Mouse (Mus musculus) ES-E14 (cell line): ENCODE measurements around the gene Tmprss9.

Experiments
- CHD2 ChIP-seq: IDR thresholded peaks from 2 replicates; pipeline ENCODE4 v1.6.1; 2014; ENCODE audit warnings: mild to moderate bottlenecking, low read depth, low read length, inconsistent platforms
- HCFC1 ChIP-seq: IDR thresholded peaks from 2 replicates; pipeline ENCODE4 v1.6.1; 2012; ENCODE audit warnings: low read length, inconsistent platforms, borderline replicate concordance; ENCODE audit not compliant: insufficient read depth
- MAFK ChIP-seq: IDR thresholded peaks from 2 replicates; pipeline ENCODE4 v1.6.1; 2014; ENCODE audit warnings: mild to moderate bottlenecking, low read depth, low read length, inconsistent platforms; ENCODE audit not compliant: insufficient read depth
- ZC3H11A ChIP-seq: IDR thresholded peaks from 2 replicates; pipeline ENCODE4 v1.6.1; 2012; ENCODE audit warnings: low read depth, mild to moderate bottlenecking, inconsistent platforms, low read length, borderline replicate concordance
- ZNF384 ChIP-seq: IDR thresholded peaks from 2 replicates; pipeline ENCODE4 v1.6.1; 2012; ENCODE audit warnings: low read depth, low read length, inconsistent platforms

- TF ChIP-seq ZNF384 (no peak), CHD2 (no peak), HCFC1 (no peak), MAFK (no peak), ZC3H11A (no peak)
These were observed 7.2 kb upstream of the Tmprss9 start for GRCm38 (mm10) chr10:80864446-80864845.
